Mouse (Mus musculus): Measurements from ENCODE around the gene Spag9. TPM values are rescaled to one million over a fixed set of nuclear protein-coding genes. Genes with fewer than 3 reads are reported as not detected.
"Not testable (repeated sequence)": the region's sequence is repeated elsewhere in the genome, so short reads cannot be mapped to it uniquely, and the experiment has no call there.

The Spag9 gene
- polyA plus RNA-seq, 1 experiment, result 93.3 TPM

GRCm38 (mm10) chr11:94032971-94033370, 37.1 kb downstream of the Spag9 start:
- 47% methylated on average over 2 of the region's 2 CpGs for WGBS
- TF ChIP-seq POLR2A (IDR thresholded peaks at IDR 0.05; ENCODE audit: insufficient read depth, low read depth, low read length) (no peak), CTCF (IDR thresholded peaks at IDR 0.05; ENCODE audit: insufficient read depth, low read depth, low read length) (no peak)
- no peaks in the 10 kb centered on the region for H3K4me1 ChIP-seq (ENCODE audit: control insufficient read depth, insufficient read depth, low read length)

GRCm38 (mm10) chr11:94035974-94036373, 40.1 kb downstream of the Spag9 start:
- TF ChIP-seq CTCF (IDR thresholded peaks at IDR 0.05; ENCODE audit: insufficient read depth, low read depth, low read length) (no peak), POLR2A (IDR thresholded peaks at IDR 0.05; ENCODE audit: insufficient read depth, low read depth, low read length) (no peak)
- Histone ChIP-seq H3K27ac (ENCODE audit: insufficient read depth, low read depth, low read length) (no peak overlapping the region), H3K4me3 (ENCODE audit: insufficient read depth, low read depth, low read length) (no peak overlapping the region), H3K4me1 (ENCODE audit: control insufficient read depth, insufficient read depth, low read length) (no peaks in the 10 kb centered on the region)
- WGBS, result 23% methylated on average over 2 of the region's 2 CpGs

More at GRCm38 (mm10) chr11:94032971-94033370, 37.1 kb downstream of the Spag9 start:
- no peak overlapping the region for H3K4me3 ChIP-seq (ENCODE audit: insufficient read depth, low read depth, low read length)
- no peak overlapping the region for H3K27ac ChIP-seq (ENCODE audit: insufficient read depth, low read depth, low read length)

DNA sequence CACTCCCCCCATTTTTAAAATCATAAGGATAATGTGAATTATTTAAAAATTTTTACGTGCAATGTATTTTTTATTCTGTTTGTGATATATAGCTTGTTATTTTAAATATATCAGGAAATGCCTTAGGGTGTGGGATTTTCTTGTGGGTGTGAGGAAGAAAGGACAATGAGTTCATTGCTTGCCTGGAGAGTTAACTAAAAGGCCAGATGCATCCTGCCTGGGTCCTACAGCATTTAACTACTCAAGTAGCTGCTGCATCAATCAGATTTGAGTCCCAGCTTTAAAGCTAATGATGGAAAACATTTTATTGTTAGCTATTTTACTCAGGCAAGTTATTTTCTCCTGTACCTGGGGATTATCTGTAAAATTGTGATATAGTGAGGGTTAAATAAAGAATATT, 45.6 kb downstream of the Spag9 start:
- Histone ChIP-seq H3K4me1 (ENCODE audit: control insufficient read depth, insufficient read depth, low read length) (no peaks in the 10 kb centered on the region), H3K27ac (ENCODE audit: insufficient read depth, low read depth, low read length) (no peak overlapping the region)
- WGBS, result 66% methylated on average over 1 of the region's 1 CpGs

DNA sequence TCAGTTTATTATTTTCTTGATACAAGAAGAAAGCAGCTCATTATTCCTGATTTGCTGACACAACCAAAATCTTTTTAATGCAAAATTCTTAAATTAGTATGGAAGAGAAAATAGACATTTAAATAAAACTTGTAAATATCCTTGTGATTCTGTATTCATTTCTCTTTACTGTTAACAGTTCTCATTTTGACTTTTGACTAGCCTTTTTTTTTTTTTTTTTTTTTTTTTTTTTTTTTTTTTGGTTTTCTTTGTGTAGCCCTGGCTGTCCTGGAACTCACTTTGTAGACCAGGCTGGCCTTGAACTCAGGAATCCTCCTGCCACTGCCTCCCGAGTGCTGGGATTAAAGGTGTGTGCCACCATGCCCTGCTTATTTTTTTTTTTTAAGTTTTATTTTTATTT, 46.4 kb downstream of the Spag9 start:
- 100% methylated on average over 1 of the region's 1 CpGs for WGBS
- not testable (repeated sequence) for H3K27ac ChIP-seq (ENCODE audit: insufficient read depth, low read depth, low read length); H3K4me1 ChIP-seq (ENCODE audit: control insufficient read depth, insufficient read depth, low read length); H3K4me3 ChIP-seq (ENCODE audit: insufficient read depth, low read depth, low read length)

More for the DNA sequence above, 45.6 kb downstream of the Spag9 start:
- H3K4me3 ChIP-seq (ENCODE audit: insufficient read depth, low read depth, low read length), result no peak overlapping the region
- no peak for TF ChIP-seq POLR2A (IDR thresholded peaks at IDR 0.05; ENCODE audit: insufficient read depth, low read depth, low read length)
- no peak for TF ChIP-seq CTCF (IDR thresholded peaks at IDR 0.05; ENCODE audit: insufficient read depth, low read depth, low read length)

DNA sequence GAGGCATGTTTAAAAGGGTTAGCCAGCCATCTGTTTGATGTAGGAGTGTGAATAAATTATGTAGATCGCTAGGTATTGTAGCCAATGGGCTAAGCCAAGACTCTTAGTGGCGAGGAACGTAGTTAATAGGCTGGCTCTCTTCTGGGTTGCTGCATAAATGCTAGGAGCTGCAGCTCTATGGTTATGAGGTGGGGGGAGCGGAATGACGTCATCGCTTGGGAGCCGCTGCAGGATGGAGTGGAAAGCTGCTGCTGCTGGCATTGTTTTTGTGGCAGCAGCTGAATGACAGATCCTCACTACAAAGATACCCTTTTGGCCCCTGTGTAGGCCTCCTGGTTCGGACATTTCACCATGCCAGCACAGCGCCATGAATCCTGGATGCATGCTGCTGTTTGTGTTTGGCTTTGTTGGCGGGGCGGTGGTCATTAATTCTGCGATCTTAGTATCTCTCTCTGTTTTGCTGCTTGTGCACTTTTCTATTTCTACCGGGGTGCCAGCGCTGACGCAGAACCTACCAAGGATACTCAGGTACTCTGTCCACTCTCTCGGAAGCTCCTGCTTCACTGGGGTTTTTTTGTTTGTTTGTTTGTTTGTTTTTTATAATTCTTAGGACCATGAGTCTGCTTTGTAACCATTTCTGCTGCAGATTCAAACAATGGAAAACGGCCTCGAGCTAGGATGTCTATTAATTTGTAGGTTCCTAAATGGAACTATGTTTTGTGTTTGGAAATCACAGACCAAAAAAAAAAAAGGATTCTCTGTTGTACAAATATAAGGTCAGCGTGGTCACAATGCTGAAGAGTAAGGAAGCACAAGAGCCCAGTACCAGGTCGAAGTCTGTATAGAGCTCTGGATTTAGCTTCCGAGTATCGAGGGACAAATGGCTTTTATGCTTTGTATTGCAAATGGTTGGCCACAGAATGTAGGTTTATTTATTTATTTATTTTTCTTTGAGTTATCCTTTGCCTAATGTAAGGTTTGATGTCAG, 48.4 kb downstream of the Spag9 start:
- TF ChIP-seq CTCF (IDR thresholded peaks at IDR 0.05; ENCODE audit: insufficient read depth, low read depth, low read length), result no peak
- peak; percentile 55; the same call in 1 of the 2 replicates for TF ChIP-seq POLR2A (IDR thresholded peaks at IDR 0.05; ENCODE audit: insufficient read depth, low read depth, low read length)
- Histone ChIP-seq H3K27ac (ENCODE audit: insufficient read depth, low read depth, low read length) (peak overlapping the region; percentile 94), H3K4me3 (ENCODE audit: insufficient read depth, low read depth, low read length) (peak overlapping the region; percentile 79), H3K4me1 (ENCODE audit: control insufficient read depth, insufficient read depth, low read length) (no peaks in the 10 kb centered on the region)
- 4% methylated on average over 22 of the region's 22 CpGs for WGBS

DNA sequence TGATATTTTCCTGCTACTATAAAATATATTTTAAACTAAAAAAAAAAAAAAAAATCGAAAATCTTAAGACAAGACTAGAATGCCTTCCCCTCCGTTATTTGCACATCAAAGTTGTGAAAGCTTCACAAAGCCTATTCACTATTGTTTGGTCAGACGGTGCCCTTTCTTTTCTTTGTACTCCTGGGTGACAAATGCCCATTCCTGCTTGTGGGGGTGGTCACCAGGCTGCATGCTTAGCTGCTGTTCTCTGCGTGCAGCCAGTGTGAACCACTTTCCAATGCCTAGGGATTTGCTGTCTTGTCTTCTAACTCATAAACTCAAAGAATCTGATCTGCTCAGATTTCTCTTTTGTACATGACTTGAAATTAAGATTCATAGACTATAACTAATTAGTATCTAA, 49.1 kb downstream of the Spag9 start:
- Histone ChIP-seq H3K27ac (ENCODE audit: insufficient read depth, low read depth, low read length) (0 out of 2 replicates have a peak overlapping the region, but pooled peaks have one; percentile 73), H3K4me1 (ENCODE audit: control insufficient read depth, insufficient read depth, low read length) (no peaks in the 10 kb centered on the region), H3K4me3 (ENCODE audit: insufficient read depth, low read depth, low read length) (peak overlapping the region; percentile 67)
- TF ChIP-seq POLR2A (IDR thresholded peaks at IDR 0.05; ENCODE audit: insufficient read depth, low read depth, low read length), result no peak
- TF ChIP-seq CTCF (IDR thresholded peaks at IDR 0.05; ENCODE audit: insufficient read depth, low read depth, low read length), result no peak
- 5% methylated on average over 4 of the region's 4 CpGs for WGBS

DNA sequence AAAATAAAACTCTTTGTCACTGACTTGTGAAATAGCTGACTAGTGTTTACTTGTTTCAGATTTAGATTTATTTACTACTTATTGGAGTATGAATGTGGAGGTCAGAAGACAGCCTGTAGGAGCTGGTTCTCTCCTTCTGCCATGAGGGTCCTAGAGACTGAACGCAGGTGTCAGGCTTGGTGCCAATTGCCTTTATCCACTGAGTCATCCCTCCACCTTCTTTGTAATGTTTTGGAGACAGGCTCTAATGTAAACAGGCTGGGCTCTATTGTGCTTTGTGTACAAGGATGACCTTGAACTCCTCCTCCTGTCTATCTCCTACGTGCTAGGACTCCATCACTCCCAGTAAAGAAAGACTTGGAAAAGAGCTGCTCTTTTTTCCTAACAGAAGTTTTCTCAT, 51.4 kb downstream of the Spag9 start:
- WGBS, result 6% methylated on average over 2 of the region's 2 CpGs
- Histone ChIP-seq H3K4me1 (ENCODE audit: control insufficient read depth, insufficient read depth, low read length) (no peaks in the 10 kb centered on the region), H3K27ac (ENCODE audit: insufficient read depth, low read depth, low read length) (no peak overlapping the region), H3K4me3 (ENCODE audit: insufficient read depth, low read depth, low read length) (no peak overlapping the region)
- no peak for TF ChIP-seq CTCF (IDR thresholded peaks at IDR 0.05; ENCODE audit: insufficient read depth, low read depth, low read length)
- TF ChIP-seq POLR2A (IDR thresholded peaks at IDR 0.05; ENCODE audit: insufficient read depth, low read depth, low read length), result no peak

- Histone ChIP-seq H3K27ac (ENCODE audit: insufficient read depth, low read depth, low read length) (peak overlapping the region; percentile 46), H3K4me1 (ENCODE audit: control insufficient read depth, insufficient read depth, low read length) (no peaks in the 10 kb centered on the region; the same call in 1 of the 2 replicates), H3K4me3 (ENCODE audit: insufficient read depth, low read depth, low read length) (no peak overlapping the region)
- WGBS, result 35% methylated on average over 3 of the region's 3 CpGs
- no peak for TF ChIP-seq CTCF (IDR thresholded peaks at IDR 0.05; ENCODE audit: insufficient read depth, low read depth, low read length)
- TF ChIP-seq POLR2A (IDR thresholded peaks at IDR 0.05; ENCODE audit: insufficient read depth, low read depth, low read length), result no peak
Observed at GRCm38 (mm10) chr11:94054176-94054575, 58.3 kb downstream of the Spag9 start.

DNA sequence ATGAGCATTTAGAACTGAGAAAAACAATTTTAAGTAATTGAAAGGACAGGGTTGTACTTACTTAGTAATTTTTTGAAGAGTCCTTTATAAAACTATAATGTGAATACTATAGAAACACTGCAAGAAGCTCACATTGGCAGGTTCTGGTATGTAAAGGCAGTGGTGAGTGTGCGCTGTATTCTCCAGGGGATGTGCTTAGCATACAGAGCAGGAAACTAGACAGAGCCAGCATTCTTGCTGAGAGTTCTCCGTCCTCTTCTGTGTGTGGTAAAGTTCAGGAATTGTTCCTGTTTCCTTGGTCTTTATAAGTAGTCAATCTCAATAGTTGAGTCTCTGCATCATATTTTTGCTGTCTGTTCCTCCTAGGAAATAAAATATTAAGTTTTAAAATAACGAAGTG, 59.0 kb downstream of the Spag9 start:
- TF ChIP-seq CTCF (IDR thresholded peaks at IDR 0.05; ENCODE audit: insufficient read depth, low read depth, low read length), result no peak
- TF ChIP-seq POLR2A (IDR thresholded peaks at IDR 0.05; ENCODE audit: insufficient read depth, low read depth, low read length), result no peak

More for the DNA sequence above, 59.0 kb downstream of the Spag9 start:
- no peak overlapping the region for H3K27ac ChIP-seq (ENCODE audit: insufficient read depth, low read depth, low read length)
- WGBS, result 50% methylated on average over 3 of the region's 3 CpGs
- H3K4me3 ChIP-seq (ENCODE audit: insufficient read depth, low read depth, low read length), result no peak overlapping the region
- H3K4me1 ChIP-seq (ENCODE audit: control insufficient read depth, insufficient read depth, low read length), result no peaks in the 10 kb centered on the region; the same call in 1 of the 2 replicates
